Mouse (Mus musculus) spleen, postnatal 36 days (tissue): Measurements from ENCODE around the gene Capn9.

ENCODE experiments used
- DNase-seq, 2 experiments: peaks; one replicate each; pipeline ENCODE4 v3.0.0; 2022; ENCODE audit warnings: low spot score in 2 of 2, mixed read lengths in 1 of 2

The Capn9 gene

GRCm38 (mm10) chr8:124635247-124635502 lies 59.3 kb downstream of the Capn9 start:
- no peak for DNase-seq

- no peak for DNase-seq
These were observed 65.7 kb downstream of the Capn9 start for GRCm38 (mm10) chr8:124641599-124641998.

GRCm38 (mm10) chr8:124643540-124644339 lies 67.8 kb downstream of the Capn9 start:
- DNase-seq: no peak

GRCm38 (mm10) chr8:124648311-124648710 lies 72.4 kb downstream of the Capn9 start:
- no peak for DNase-seq

GRCm38 (mm10) chr8:124651776-124652175 lies 75.9 kb downstream of the Capn9 start:
- DNase-seq: no peak

GRCm38 (mm10) chr8:124652546-124652945 lies 76.6 kb downstream of the Capn9 start:
- DNase-seq: no peak

GRCm38 (mm10) chr8:124653568-124654475 lies 77.9 kb downstream of the Capn9 start:
- no peak for DNase-seq

- peak; percentile 29 to 58 for DNase-seq
These were observed 82.0 kb downstream of the Capn9 start for GRCm38 (mm10) chr8:124657961-124658360.

- peak; percentile 68 to 79 for DNase-seq
These were observed 82.5 kb downstream of the Capn9 start for GRCm38 (mm10) chr8:124658415-124658814.

GRCm38 (mm10) chr8:124661781-124662180 lies 85.9 kb downstream of the Capn9 start:
- DNase-seq: no peak

- no peak for DNase-seq
These were observed 86.7 kb downstream of the Capn9 start for GRCm38 (mm10) chr8:124662446-124663111.

GRCm38 (mm10) chr8:124663112-124663873 lies 87.4 kb downstream of the Capn9 start, which contains the start of gene 2310022B05Rik:
2310022B05Rik (minus strand) TSS chr8:124663369.
- DNase-seq: peak; percentile 81 to 83

- no peak for DNase-seq
These were observed 87.9 kb downstream of the Capn9 start for GRCm38 (mm10) chr8:124663874-124664230.

GRCm38 (mm10) chr8:124664414-124664813 lies 88.5 kb downstream of the Capn9 start:
- DNase-seq: no peak
